Mouse (Mus musculus): ENCODE measurements around the gene Evi5.

Gene Evi5

DNA sequence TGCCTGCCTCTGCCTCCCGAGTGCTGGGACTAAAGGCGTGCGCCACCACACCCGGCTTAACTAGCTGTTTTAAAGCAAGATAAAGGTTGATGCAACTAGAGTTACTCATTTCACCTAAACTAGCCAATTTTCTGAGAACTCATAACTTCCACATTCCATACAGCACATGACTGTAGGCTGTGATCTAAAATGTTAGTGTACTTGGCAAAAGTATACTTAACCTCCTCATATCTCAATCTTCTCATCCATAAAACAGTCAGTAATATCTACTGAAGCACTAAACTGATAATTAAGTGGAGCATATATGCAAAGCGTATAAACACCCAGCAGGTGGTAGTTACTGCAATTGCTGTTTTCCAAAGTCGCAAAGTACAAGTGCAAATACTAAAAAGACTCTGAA is 1.6 kb downstream of the Evi5 start:
- no peak for DNase-seq (ENCODE audit: low spot score in 2 of 2)

DNA sequence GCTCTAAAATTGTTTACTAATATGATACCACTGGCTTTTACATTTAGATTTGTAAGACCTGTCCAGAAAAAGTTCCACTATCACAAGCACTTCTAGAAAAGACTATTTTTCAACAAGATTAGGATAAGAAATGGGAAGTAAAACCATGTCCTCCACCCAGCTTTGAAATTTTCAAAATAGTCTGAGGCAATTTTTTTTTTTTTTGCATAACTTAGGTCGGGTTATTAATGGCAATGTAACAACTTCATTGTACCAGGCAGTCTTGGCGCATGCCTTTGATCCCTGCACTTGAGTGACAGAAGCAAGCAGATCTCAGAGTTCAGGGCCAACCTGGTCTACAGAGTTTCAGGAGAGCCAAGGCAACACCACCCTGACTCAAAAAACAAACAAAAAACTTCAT is 5.2 kb downstream of the Evi5 start:
- no peak for DNase-seq (ENCODE audit: low spot score in 2 of 2)

GRCm38 (mm10) chr5:107868905-107869424 is 5.9 kb downstream of the Evi5 start:
- DNase-seq (ENCODE audit: low spot score in 2 of 2): peak; percentile 83 to 86

- DNase-seq (ENCODE audit: low spot score in 2 of 2): peak; percentile 73 to 74
Observed at GRCm38 (mm10) chr5:107867970-107868904, 6.7 kb downstream of the Evi5 start.

DNA sequence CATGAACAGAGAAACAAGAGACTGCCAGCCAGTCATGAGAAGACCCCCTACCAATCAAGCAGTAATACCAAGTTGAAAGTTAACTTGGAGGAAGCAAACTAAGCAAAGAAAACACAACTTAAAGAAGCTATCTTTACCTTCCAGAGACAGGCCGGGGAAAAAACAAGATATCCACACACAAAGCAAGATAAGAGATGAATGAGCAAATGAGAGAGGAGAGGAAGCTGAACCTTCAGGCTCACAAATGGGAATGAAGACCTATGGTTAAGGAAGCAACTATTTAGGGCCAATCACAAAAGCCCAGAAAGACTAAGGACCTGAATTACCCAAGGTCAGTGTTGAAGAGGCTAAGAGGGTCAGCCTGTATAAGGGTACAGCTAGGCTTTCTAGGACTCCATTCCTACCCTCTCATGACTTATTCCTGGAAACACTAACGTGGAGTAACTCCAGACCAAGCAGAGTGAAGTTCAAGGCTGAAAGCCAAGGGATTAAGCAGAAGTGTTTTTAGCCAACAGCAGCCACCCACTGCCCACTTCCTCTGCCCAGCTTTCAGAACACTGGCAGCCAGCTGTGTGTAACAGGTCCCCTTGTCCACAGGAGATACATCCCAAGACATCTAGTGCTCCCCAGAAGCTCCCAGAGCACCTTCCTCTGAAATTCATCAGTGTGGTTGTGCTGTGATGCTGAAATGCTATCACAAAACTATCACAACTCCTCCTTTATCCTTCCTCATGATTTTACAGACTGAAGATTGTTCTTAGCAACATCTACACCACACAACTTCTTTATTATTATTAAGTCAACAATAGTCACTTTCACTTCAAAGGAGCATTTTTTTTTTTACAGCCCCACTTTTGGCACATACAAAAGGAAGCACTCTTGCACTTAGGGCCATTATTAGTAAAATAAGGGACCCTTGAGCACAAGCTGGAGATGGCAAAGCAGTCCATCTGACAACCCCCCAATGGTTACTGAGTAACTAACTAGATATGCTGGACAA is 8.5 kb downstream of the Evi5 start:
- peak; percentile 45 for DNase-seq (ENCODE audit: low spot score in 2 of 2)

- DNase-seq (ENCODE audit: low spot score in 2 of 2): no peak
Observed at GRCm38 (mm10) chr5:107863971-107864370, 10.9 kb downstream of the Evi5 start.

GRCm38 (mm10) chr5:107858963-107859362 is 15.9 kb downstream of the Evi5 start:
- no peak for DNase-seq (ENCODE audit: low spot score in 2 of 2)

DNA sequence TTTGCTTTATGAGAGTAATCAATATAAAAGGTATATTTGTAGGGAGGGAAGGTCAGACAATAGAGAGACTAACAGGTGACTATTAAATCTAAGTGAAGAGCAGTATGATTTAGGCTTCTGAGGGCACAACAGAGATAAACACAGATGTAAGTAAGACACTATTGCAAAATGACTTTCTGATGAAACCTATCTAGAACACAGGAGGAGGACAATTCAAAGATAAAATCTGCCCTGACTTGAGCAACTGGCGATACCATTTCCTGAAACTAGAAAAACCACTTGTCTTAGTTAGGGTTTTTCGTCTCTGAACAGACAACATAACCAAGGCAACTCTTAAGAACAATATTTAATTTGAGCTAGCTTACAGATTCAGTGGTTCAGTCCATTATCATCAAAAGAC is 19.4 kb downstream of the Evi5 start:
- DNase-seq (ENCODE audit: low spot score in 2 of 2): no peak

- no peak for DNase-seq (ENCODE audit: low spot score in 2 of 2)
Observed at GRCm38 (mm10) chr5:107854556-107854955, 20.4 kb downstream of the Evi5 start.

- no peak for DNase-seq (ENCODE audit: low spot score in 2 of 2)
Observed at GRCm38 (mm10) chr5:107853807-107854206, 21.1 kb downstream of the Evi5 start.

- no peak for DNase-seq (ENCODE audit: low spot score in 2 of 2)
Observed at GRCm38 (mm10) chr5:107848964-107849363, 25.9 kb downstream of the Evi5 start.

- DNase-seq (ENCODE audit: low spot score in 2 of 2): no peak
Observed at GRCm38 (mm10) chr5:107847817-107848216, 27.1 kb downstream of the Evi5 start.

GRCm38 (mm10) chr5:107847349-107847748 is 27.6 kb downstream of the Evi5 start:
- no peak for DNase-seq (ENCODE audit: low spot score in 2 of 2)

GRCm38 (mm10) chr5:107840549-107841238 is 34.2 kb downstream of the Evi5 start:
- no peak for DNase-seq (ENCODE audit: low spot score in 2 of 2)

GRCm38 (mm10) chr5:107838891-107839644 is 35.8 kb downstream of the Evi5 start:
- no peak for DNase-seq (ENCODE audit: low spot score in 2 of 2)

GRCm38 (mm10) chr5:107834287-107834686 is 40.6 kb downstream of the Evi5 start:
- DNase-seq (ENCODE audit: low spot score in 2 of 2): no peak

- no peak for DNase-seq (ENCODE audit: low spot score in 2 of 2)
Observed at GRCm38 (mm10) chr5:107831351-107831750, 43.6 kb downstream of the Evi5 start.

DNA sequence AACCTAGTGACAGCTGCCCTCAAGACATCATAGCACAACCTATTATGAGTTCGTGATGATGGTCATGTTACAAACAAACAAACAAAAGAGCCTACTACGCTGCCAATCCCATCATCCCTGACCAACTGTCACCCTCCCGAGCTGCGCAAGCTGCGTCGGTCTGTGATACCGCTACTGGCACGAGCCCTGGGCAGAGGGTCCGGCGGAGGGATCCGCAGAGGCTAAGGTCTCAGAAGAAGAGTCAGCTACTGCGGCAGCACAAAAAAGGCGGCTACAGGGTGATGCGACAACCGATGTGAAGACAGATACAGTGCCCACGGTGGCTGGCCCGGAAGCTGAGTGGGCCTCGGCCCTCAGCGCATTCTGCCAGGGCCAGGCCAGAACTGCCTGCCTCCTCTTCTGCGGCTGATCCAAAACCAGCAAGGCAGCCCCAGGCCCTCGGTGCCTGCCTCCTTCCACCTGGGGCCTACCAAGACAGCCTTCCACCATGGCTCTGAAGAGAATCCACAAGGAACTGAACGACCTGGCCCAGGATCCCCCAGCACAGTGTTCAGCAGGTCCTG is 44.8 kb downstream of the Evi5 start, which contains the start of gene Ube2d2b:
TSS of gene Ube2d2b (plus strand) at position 102 of the 563 bp plus-strand sequence.
- DNase-seq (ENCODE audit: low spot score in 2 of 2): no peak

- no peak for DNase-seq (ENCODE audit: low spot score in 2 of 2)
Observed at GRCm38 (mm10) chr5:107822521-107822920, 52.4 kb downstream of the Evi5 start.

DNA sequence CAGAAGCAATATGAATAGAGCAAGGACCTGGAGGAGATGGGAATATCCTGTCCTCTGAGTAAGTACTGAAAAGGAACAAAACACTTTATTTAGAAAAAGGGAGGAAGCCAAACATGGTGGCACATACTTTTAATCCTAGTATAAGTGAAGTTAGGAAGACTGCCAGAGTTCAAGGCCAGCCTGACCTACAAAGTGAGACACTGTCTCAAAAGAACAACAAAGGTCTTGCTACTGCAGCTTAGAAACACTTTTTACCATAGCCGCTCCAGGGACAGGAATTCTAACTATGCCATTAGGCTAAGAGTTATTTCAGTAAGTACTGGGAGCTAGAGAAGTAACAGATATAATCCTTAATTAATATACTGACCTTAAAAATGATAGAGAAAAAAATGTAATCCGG is 60.3 kb downstream of the Evi5 start:
- no peak for DNase-seq (ENCODE audit: low spot score in 2 of 2)
